Mouse (Mus musculus) ES-Bruce4 (cell line): ENCODE measurements around the gene 4930568D16Rik.

Source experiments
- CTCF ChIP-seq: IDR thresholded peaks from one replicate; pipeline ENCODE4 v1.8.1; 2011; ENCODE audit warnings: low read depth, low read length
- EP300 ChIP-seq: IDR thresholded peaks from 2 replicates; pipeline ENCODE4 v1.6.1; 2011; ENCODE audit warnings: low read depth, low read length; ENCODE audit not compliant: insufficient read depth

DNA sequence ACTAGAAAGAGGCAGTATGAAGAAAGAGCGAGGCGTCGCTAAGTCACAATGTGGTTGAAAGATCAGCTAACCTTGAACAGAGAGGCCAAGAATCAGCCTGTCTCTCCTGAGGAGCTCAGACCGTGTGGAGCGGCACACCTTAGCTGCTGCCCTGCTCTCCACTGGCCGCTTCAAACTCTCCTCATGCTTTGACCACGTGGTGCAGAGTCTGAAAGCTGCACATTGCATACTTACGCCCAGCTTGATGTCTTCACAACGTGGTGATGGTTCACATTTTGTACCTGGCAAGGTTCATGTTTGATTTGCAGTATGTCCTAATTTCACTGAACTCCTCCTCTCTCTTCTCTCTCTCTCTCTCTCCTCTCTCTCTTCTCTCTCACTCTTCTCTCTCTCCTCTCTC is 11.8 kb upstream of the 4930568D16Rik start:
- TF ChIP-seq CTCF (no peak), EP300 (no peak)
